ENCODE assay signal across 8 mouse cellular contexts in genomic region chr12:44181081-44181982, GRCm38 (mm10). TPM values are rescaled to one million over a fixed set of nuclear protein-coding genes. Genes with fewer than 3 reads are reported as not detected.
DNase-seq lines count a peak whose midpoint lies in the region; ATAC-seq lines count a peak whose summit lies in the region.

No protein-coding gene starts in this region.

- no peaks in the 10 kb centered on the region for H3K27me3 ChIP-seq in hindbrain, embryonic 13.5 days
- H3K27me3 ChIP-seq in midbrain, embryonic 11.5 days (ENCODE audit: control insufficient read depth, insufficient read depth, low read length) = no peaks in the 10 kb centered on the region

- H3K9me3 ChIP-seq in hindbrain, embryonic 13.5 days = no peaks in the 10 kb centered on the region
- no peaks in the 10 kb centered on the region for H3K9me3 ChIP-seq in midbrain, embryonic 11.5 days (ENCODE audit: control insufficient read depth, low read length)

- peak; percentile 93 for ATAC-seq in hindbrain, embryonic 13.5 days (ENCODE audit: low FRiP score)
- peak; percentile 82 for ATAC-seq in midbrain, embryonic 11.5 days (ENCODE audit: low FRiP score)

- H3K9ac ChIP-seq in hindbrain, embryonic 13.5 days = no peak overlapping the region
- H3K9ac ChIP-seq in midbrain, embryonic 11.5 days (ENCODE audit: low read length) = no peak overlapping the region

- peak; percentile 14 for DNase-seq in adrenal gland, adult 2 months
- no peak for DNase-seq in adrenal gland, postnatal 4 days (ENCODE audit: low spot score in 2 of 2)
- DNase-seq in ES-CJ7 (ENCODE audit: low read depth, low spot score) = peak; percentile 41
- peak; percentile 77 for DNase-seq in embryo, embryonic 10 days (ENCODE audit: low spot score)
- peak; percentile 59 to 73 for DNase-seq in layer of hippocampus, postnatal 14 days (ENCODE audit: low spot score in 2 of 2)
- peak; percentile 86 for DNase-seq in midbrain, embryonic 11.5 days (ENCODE audit: low spot score, missing footprints)
- peak; percentile 52 for DNase-seq in telencephalon, adult 2 months (ENCODE audit: low read depth, low spot score)

- 40% methylated on average over 9 of the region's 9 CpGs for WGBS in hindbrain, embryonic 13.5 days
- 65% methylated on average over 9 of the region's 9 CpGs for WGBS in midbrain, embryonic 11.5 days

- H3K4me3 ChIP-seq in hindbrain, embryonic 13.5 days = no peak overlapping the region
- no peak overlapping the region for H3K4me3 ChIP-seq in midbrain, embryonic 11.5 days (ENCODE audit: low read depth, low read length)

- H3K4me2 ChIP-seq in hindbrain, embryonic 13.5 days = no peak overlapping the region
- H3K4me2 ChIP-seq in midbrain, embryonic 11.5 days = no peak overlapping the region

- H3K27ac ChIP-seq in hindbrain, embryonic 13.5 days = no peak overlapping the region
- no peak overlapping the region for H3K27ac ChIP-seq in midbrain, embryonic 11.5 days (ENCODE audit: low read depth, low read length)

- H3K36me3 ChIP-seq in hindbrain, embryonic 13.5 days = no peaks in the 10 kb centered on the region
- H3K36me3 ChIP-seq in midbrain, embryonic 11.5 days (ENCODE audit: control insufficient read depth, insufficient read depth, low read length) = no peaks in the 10 kb centered on the region

- peaks cover 19% of the 10 kb centered on the region for H3K4me1 ChIP-seq in hindbrain, embryonic 13.5 days (replicated peaks)
- H3K4me1 ChIP-seq in midbrain, embryonic 11.5 days (ENCODE audit: control insufficient read depth, insufficient read depth, low read length) = no peaks in the 10 kb centered on the region; the same call in 1 of the 2 replicates

RNA-seq across cellular contexts. Expression of gene Dnajb9, which starts 28.8 kb away (rescaled TPM):
- 10 to 100 TPM; 51.3 to 57.1 TPM for total RNA-seq in adrenal gland, adult 2 months (2021)
- polyA plus RNA-seq in adrenal gland, adult 2 months (2012; rRNA removed) = 1.4 and 1.8 TPM in 2 replicates
- 10 to 100 TPM; 26.9 to 28.9 TPM for total RNA-seq in adrenal gland, postnatal 4 days (2021)
- polyA plus RNA-seq in hindbrain, embryonic 13.5 days (2015; fragmentation: Nextera tagmentation; extraction: Ambion mirVana) = 32.3 and 36.4 TPM in 2 replicates
- 10 to 100 TPM; 33.6 to 35.5 TPM for total RNA-seq in layer of hippocampus, postnatal 14 days (2021)
- 30.6 and 35.0 TPM in 2 replicates for polyA plus RNA-seq in midbrain, embryonic 11.5 days (2014; fragmentation: Nextera tagmentation; extraction: Ambion mirVana)

RNA-seq across cellular contexts. Expression of gene Pnpla8, which starts 39.8 kb away (rescaled TPM):
- 100 to 1,000 TPM; 132 to 143 TPM for total RNA-seq in adrenal gland, adult 2 months (2021)
- 3.6 and 4.3 TPM in 2 replicates for polyA plus RNA-seq in adrenal gland, adult 2 months (2012; rRNA removed)
- total RNA-seq in adrenal gland, postnatal 4 days (2021) = 10 to 100 TPM; 83.9 to 86.1 TPM
- 137 and 141 TPM in 2 replicates for polyA plus RNA-seq in hindbrain, embryonic 13.5 days (2015; fragmentation: Nextera tagmentation; extraction: Ambion mirVana)
- total RNA-seq in layer of hippocampus, postnatal 14 days (2021) = 100 to 1,000 TPM; 104 to 115 TPM
- 95.6 and 107 TPM in 2 replicates for polyA plus RNA-seq in midbrain, embryonic 11.5 days (2014; fragmentation: Nextera tagmentation; extraction: Ambion mirVana)

Comparison
In these comparisons a context has a peak if more than half of its experiments do, and no peak if none do; other contexts are left out.
1. DNase-seq: peak in adrenal gland, adult 2 months (single experiment), ES-CJ7 (single experiment), embryo, embryonic 10 days (single experiment), layer of hippocampus, postnatal 14 days (2 of 2), midbrain, embryonic 11.5 days (single experiment) and telencephalon, adult 2 months (single experiment); none in adrenal gland, postnatal 4 days (0 of 2).